Mouse (Mus musculus): ENCODE results near the gene Lce3a. TPM values are rescaled to one million over a fixed set of nuclear protein-coding genes. Genes with fewer than 3 reads are reported as not detected.

Gene Lce3a
- total RNA-seq (2021), result not detected
- long read RNA-seq, experiment 1, result 0 reads
- long read RNA-seq, experiment 2, result 0 reads

GRCm38 (mm10) chr3:92926130-92926529 is at the start of gene Lce3a:
TSS of gene Lce3a (minus strand) at chr3:92926230.
- DNase-seq, result no peak
- intact Hi-C loops (cut with DNase I; ENCODE audit: low total_unique reads), result no loop called here

GRCm38 (mm10) chr3:92966761-92967160 is 40.7 kb upstream of the Lce3a start, which contains the start of gene Lce3e:
TSS of gene Lce3e (plus strand) at chr3:92967061.
- no peak for DNase-seq
- intact Hi-C loops (cut with DNase I; ENCODE audit: low total_unique reads), result no loop called here

- no peak for DNase-seq
- intact Hi-C loops (cut with DNase I; ENCODE audit: low total_unique reads), result no loop called here
Observed at GRCm38 (mm10) chr3:92957090-92957489, 31.1 kb upstream of the Lce3a start, which contains the start of gene Lce3d. TSS of gene Lce3d (plus strand) at chr3:92957390.

- intact Hi-C loops (cut with DNase I; ENCODE audit: low total_unique reads), result no loop called here
- no peak for DNase-seq
Observed at GRCm38 (mm10) chr3:92944186-92944585, 18.2 kb upstream of the Lce3a start, which contains the start of gene Lce3c. TSS of gene Lce3c (plus strand) at chr3:92944486.

- intact Hi-C loops (cut with DNase I; ENCODE audit: low total_unique reads), result no loop called here
- DNase-seq, result no peak
Observed at GRCm38 (mm10) chr3:92932679-92933078, 6.6 kb upstream of the Lce3a start, which contains the start of gene Lce3b. TSS of gene Lce3b (plus strand) at chr3:92932979.

- intact Hi-C loops (cut with DNase I; ENCODE audit: low total_unique reads), result no loop called here
Observed at GRCm38 (mm10) chr3:92920364-92920763, 5.7 kb downstream of the Lce3a start.

GRCm38 (mm10) chr3:92907571-92907970 is 18.5 kb downstream of the Lce3a start:
- intact Hi-C loops (cut with DNase I; ENCODE audit: low total_unique reads), result no loop called here
- DNase-seq, result no peak

More at GRCm38 (mm10) chr3:92920364-92920763, 5.7 kb downstream of the Lce3a start:
- no peak for DNase-seq

GRCm38 (mm10) chr3:92905182-92905581 is 20.8 kb downstream of the Lce3a start:
- no peak for DNase-seq
- intact Hi-C loops (cut with DNase I; ENCODE audit: low total_unique reads), result no loop called here

- intact Hi-C loops (cut with DNase I; ENCODE audit: low total_unique reads), result no loop called here
- DNase-seq, result no peak
Observed at GRCm38 (mm10) chr3:92903640-92904039, 22.4 kb downstream of the Lce3a start.

- intact Hi-C loops (cut with DNase I; ENCODE audit: low total_unique reads), result no loop called here
- no peak for DNase-seq
Observed at GRCm38 (mm10) chr3:92902992-92903391, 23.0 kb downstream of the Lce3a start.

GRCm38 (mm10) chr3:92894489-92894888 is 31.5 kb downstream of the Lce3a start:
- intact Hi-C loops (cut with DNase I; ENCODE audit: low total_unique reads), result no loop called here
- DNase-seq, result no peak

GRCm38 (mm10) chr3:92894063-92894462 is 32.0 kb downstream of the Lce3a start:
- intact Hi-C loops (cut with DNase I; ENCODE audit: low total_unique reads), result no loop called here
- DNase-seq, result no peak

Other genes starting within 250 kb of the Lce3a start
- not detected for gene Lce1c, start 247.0 kb downstream of the Lce3a start, total RNA-seq (2021)
- gene Lce1d, start 239.0 kb downstream of the Lce3a start, total RNA-seq (2021), result not detected
- gene Lce1e, start 217.2 kb downstream of the Lce3a start, total RNA-seq (2021), result not detected
- not detected for gene Lce1f, start 205.9 kb downstream of the Lce3a start, total RNA-seq (2021)
- gene Gm38119, start 187.1 kb downstream of the Lce3a start, total RNA-seq (2021), result not detected
- not detected for gene Lce1g, start 173.9 kb downstream of the Lce3a start, total RNA-seq (2021)
- gene Lce1h, start 161.2 kb downstream of the Lce3a start, total RNA-seq (2021), result not detected
- gene Lce1i, start 147.3 kb downstream of the Lce3a start, total RNA-seq (2021), result not detected
- gene Lce1j, start 135.7 kb downstream of the Lce3a start, total RNA-seq (2021), result not detected
- gene Lce1k, start 118.3 kb downstream of the Lce3a start, total RNA-seq (2021), result not detected
- gene Kprp, start 99.0 kb downstream of the Lce3a start, total RNA-seq (2021), result not detected
- not detected for gene Lce1l, start 74.9 kb downstream of the Lce3a start, total RNA-seq (2021)
- not detected for gene 2310050C09Rik, start 56.0 kb downstream of the Lce3a start, total RNA-seq (2021)
- gene Lce3b, start 6.7 kb upstream of the Lce3a start, total RNA-seq (2021), result not detected
- gene Lce3c, start 18.3 kb upstream of the Lce3a start, total RNA-seq (2021), result not detected
- not detected for gene Lce3d, start 31.2 kb upstream of the Lce3a start, total RNA-seq (2021)
- not detected for gene Lce3e, start 40.8 kb upstream of the Lce3a start, total RNA-seq (2021)
- not detected for gene Lce3f, start 66.0 kb upstream of the Lce3a start, total RNA-seq (2021)
- gene Crct1, start 89.5 kb upstream of the Lce3a start, total RNA-seq (2021), result not detected
- gene Lce1m, start 92.8 kb upstream of the Lce3a start, total RNA-seq (2021), result not detected
- gene Gm4858, start 142.6 kb upstream of the Lce3a start, total RNA-seq (2021), result not detected
- gene Crnn, start 218.6 kb upstream of the Lce3a start, total RNA-seq (2021), result not detected